Mouse (Mus musculus): ENCODE data around the gene Fam178b. TPM values are rescaled to one million over a fixed set of nuclear protein-coding genes. Genes with fewer than 3 reads are reported as not detected.
A peak's percentile ranks its signal among the peaks of the same experiment; 100 is the strongest.

The Fam178b gene
- polyA plus RNA-seq, 1 experiment from 2014 or later, result not detected

GRCm38 (mm10) chr1:36557457-36558011, 125.4 kb downstream of the Fam178b start:
- Histone ChIP-seq H3K27me3 (ENCODE audit: control insufficient read depth, insufficient read depth, low read length) (no peaks in the 10 kb centered on the region), H3K9ac (peak overlapping the region; percentile 99), H3K9me3 (ENCODE audit: control insufficient read depth, low read length) (no peaks in the 10 kb centered on the region), H3K4me2 (replicated peaks) (peak overlapping the region; percentile 95), H3K4me1 (replicated peaks; ENCODE audit: control insufficient read depth, insufficient read depth, low read length) (peaks cover 30% of the 10 kb centered on the region), H3K36me3 (replicated peaks; ENCODE audit: control insufficient read depth, insufficient read depth) (peaks cover 28% of the 10 kb centered on the region), H3K27ac (peak overlapping the region; percentile 99), H3K4me3 (replicated peaks; ENCODE audit: low read length) (peak overlapping the region; percentile 85)
- ATAC-seq (ENCODE audit: low FRiP score) (peak; percentile 55), DNase-seq (ENCODE audit: low spot score) (peak; percentile 66)
- WGBS, result under 1% methylated on average over 47 of the region's 48 CpGs

GRCm38 (mm10) chr1:36556553-36557456, 126.2 kb downstream of the Fam178b start:
- Histone ChIP-seq H3K9me3 (ENCODE audit: control insufficient read depth, low read length) (no peaks in the 10 kb centered on the region), H3K27me3 (ENCODE audit: control insufficient read depth, insufficient read depth, low read length) (no peaks in the 10 kb centered on the region), H3K36me3 (replicated peaks; ENCODE audit: control insufficient read depth, insufficient read depth) (peaks cover 36% of the 10 kb centered on the region), H3K4me2 (replicated peaks) (peak overlapping the region; percentile 95), H3K4me1 (replicated peaks; ENCODE audit: control insufficient read depth, insufficient read depth, low read length) (peaks cover 30% of the 10 kb centered on the region), H3K9ac (peak overlapping the region; percentile 99), H3K4me3 (replicated peaks; ENCODE audit: low read length) (peak overlapping the region; percentile 85), H3K27ac (peak overlapping the region; percentile 99)
- WGBS, result under 1% methylated on average over 52 of the region's 52 CpGs
- peak; percentile 97 for DNase-seq (ENCODE audit: low spot score)
- ATAC-seq (ENCODE audit: low FRiP score), result peak; percentile 75

- ATAC-seq (ENCODE audit: low FRiP score), result no peak
- Histone ChIP-seq H3K27me3 (ENCODE audit: control insufficient read depth, insufficient read depth, low read length) (no peaks in the 10 kb centered on the region), H3K4me2 (replicated peaks) (peak overlapping the region; percentile 95), H3K9ac (peak overlapping the region; percentile 99), H3K36me3 (replicated peaks; ENCODE audit: control insufficient read depth, insufficient read depth) (peaks cover 45% of the 10 kb centered on the region), H3K27ac (peak overlapping the region; percentile 99), H3K4me1 (replicated peaks; ENCODE audit: control insufficient read depth, insufficient read depth, low read length) (peaks cover 30% of the 10 kb centered on the region), H3K9me3 (ENCODE audit: control insufficient read depth, low read length) (no peaks in the 10 kb centered on the region), H3K4me3 (replicated peaks; ENCODE audit: low read length) (peak overlapping the region; percentile 85)
- no peak for DNase-seq (ENCODE audit: low spot score)
- 3% methylated on average over 8 of the region's 8 CpGs for WGBS
These were observed 127.1 kb downstream of the Fam178b start for GRCm38 (mm10) chr1:36555798-36556395.

GRCm38 (mm10) chr1:36554633-36555399, 128.2 kb downstream of the Fam178b start:
- peak overlapping the region; percentile 99 for H3K9ac ChIP-seq
- peaks cover 30% of the 10 kb centered on the region for H3K4me1 ChIP-seq (replicated peaks; ENCODE audit: control insufficient read depth, insufficient read depth, low read length)
- DNase-seq (ENCODE audit: low spot score) (no peak), ATAC-seq (ENCODE audit: low FRiP score) (no peak)
- 71% methylated on average over 21 of the region's 21 CpGs for WGBS
- no peaks in the 10 kb centered on the region for H3K9me3 ChIP-seq (ENCODE audit: control insufficient read depth, low read length)
- no peaks in the 10 kb centered on the region for H3K27me3 ChIP-seq (ENCODE audit: control insufficient read depth, insufficient read depth, low read length)
- peaks cover 55% of the 10 kb centered on the region for H3K36me3 ChIP-seq (replicated peaks; ENCODE audit: control insufficient read depth, insufficient read depth)
- peak overlapping the region; percentile 95 for H3K4me2 ChIP-seq (replicated peaks)
- H3K27ac ChIP-seq, result peak overlapping the region; percentile 99; the same call in 1 of the 2 replicates
- peak overlapping the region; percentile 85 for H3K4me3 ChIP-seq (replicated peaks; ENCODE audit: low read length)

- 84% methylated on average over 16 of the region's 16 CpGs for WGBS
- Histone ChIP-seq H3K4me1 (replicated peaks; ENCODE audit: control insufficient read depth, insufficient read depth, low read length) (peaks cover 38% of the 10 kb centered on the region), H3K27me3 (ENCODE audit: control insufficient read depth, insufficient read depth, low read length) (no peaks in the 10 kb centered on the region), H3K36me3 (replicated peaks; ENCODE audit: control insufficient read depth, insufficient read depth) (peaks cover 74% of the 10 kb centered on the region), H3K4me2 (replicated peaks) (no peak overlapping the region), H3K4me3 (replicated peaks; ENCODE audit: low read length) (no peak overlapping the region), H3K27ac (no peak overlapping the region), H3K9ac (no peak overlapping the region), H3K9me3 (ENCODE audit: control insufficient read depth, low read length) (no peaks in the 10 kb centered on the region)
- DNase-seq (ENCODE audit: low spot score), result no peak
- no peak for ATAC-seq (ENCODE audit: low FRiP score)
These were observed 130.5 kb downstream of the Fam178b start for GRCm38 (mm10) chr1:36552506-36552905.

GRCm38 (mm10) chr1:36551904-36552303, 131.1 kb downstream of the Fam178b start:
- no peak for ATAC-seq (ENCODE audit: low FRiP score)
- 91% methylated on average over 17 of the region's 17 CpGs for WGBS
- peaks cover 40% of the 10 kb centered on the region for H3K4me1 ChIP-seq (replicated peaks; ENCODE audit: control insufficient read depth, insufficient read depth, low read length)

GRCm38 (mm10) chr1:36550075-36550863, 132.7 kb downstream of the Fam178b start:
- Histone ChIP-seq H3K27ac (no peak overlapping the region), H3K4me3 (replicated peaks; ENCODE audit: low read length) (no peak overlapping the region), H3K9ac (no peak overlapping the region), H3K36me3 (replicated peaks; ENCODE audit: control insufficient read depth, insufficient read depth) (peaks cover 74% of the 10 kb centered on the region), H3K4me2 (replicated peaks) (no peak overlapping the region), H3K27me3 (ENCODE audit: control insufficient read depth, insufficient read depth, low read length) (no peaks in the 10 kb centered on the region), H3K4me1 (replicated peaks; ENCODE audit: control insufficient read depth, insufficient read depth, low read length) (peaks cover 40% of the 10 kb centered on the region), H3K9me3 (ENCODE audit: control insufficient read depth, low read length) (no peaks in the 10 kb centered on the region)
- no peak for ATAC-seq (ENCODE audit: low FRiP score)
- WGBS, result 79% methylated on average over 20 of the region's 20 CpGs
- DNase-seq (ENCODE audit: low spot score), result no peak

More at GRCm38 (mm10) chr1:36551904-36552303, 131.1 kb downstream of the Fam178b start:
- DNase-seq (ENCODE audit: low spot score), result no peak
- no peaks in the 10 kb centered on the region for H3K27me3 ChIP-seq (ENCODE audit: control insufficient read depth, insufficient read depth, low read length)
- H3K36me3 ChIP-seq (replicated peaks; ENCODE audit: control insufficient read depth, insufficient read depth), result peaks cover 74% of the 10 kb centered on the region
- no peaks in the 10 kb centered on the region for H3K9me3 ChIP-seq (ENCODE audit: control insufficient read depth, low read length)
- no peak overlapping the region for H3K27ac ChIP-seq
- no peak overlapping the region for H3K4me3 ChIP-seq (replicated peaks; ENCODE audit: low read length)
- H3K4me2 ChIP-seq (replicated peaks), result no peak overlapping the region
- H3K9ac ChIP-seq, result no peak overlapping the region

- Histone ChIP-seq H3K36me3 (replicated peaks; ENCODE audit: control insufficient read depth, insufficient read depth) (peaks cover 66% of the 10 kb centered on the region), H3K4me1 (replicated peaks; ENCODE audit: control insufficient read depth, insufficient read depth, low read length) (peaks cover 33% of the 10 kb centered on the region), H3K4me2 (replicated peaks) (no peak overlapping the region), H3K27me3 (ENCODE audit: control insufficient read depth, insufficient read depth, low read length) (no peaks in the 10 kb centered on the region), H3K9ac (no peak overlapping the region), H3K27ac (no peak overlapping the region), H3K9me3 (ENCODE audit: control insufficient read depth, low read length) (no peaks in the 10 kb centered on the region), H3K4me3 (replicated peaks; ENCODE audit: low read length) (no peak overlapping the region)
- ATAC-seq (ENCODE audit: low FRiP score) (no peak), DNase-seq (ENCODE audit: low spot score) (no peak)
- WGBS, result 85% methylated on average over 18 of the region's 18 CpGs
These were observed 133.5 kb downstream of the Fam178b start for GRCm38 (mm10) chr1:36549491-36549890.
